Mouse (Mus musculus): Measurements from ENCODE around the gene Arhgef25. TPM values are rescaled to one million over a fixed set of nuclear protein-coding genes. Genes with fewer than 3 reads are reported as not detected.
A peak's percentile ranks its signal among the peaks of the same experiment; 100 is the strongest.

The Arhgef25 gene
- polyA plus RNA-seq (2015; fragmentation: Nextera tagmentation; extraction: Ambion mirVana), result 32.7 and 34.9 TPM in 2 replicates

GRCm38 (mm10) chr10:127189651-127190381 is at the start of gene Arhgef25:
Gene Arhgef25, minus strand, starts transcription at chr10:127190083.
- ATAC-seq (ENCODE audit: low FRiP score), result no peak
- Histone ChIP-seq H3K36me3 (peaks cover 27% of the 10 kb centered on the region), H3K9ac (replicated peaks) (peak within 1 kb of the TSS; percentile 89), H3K9me3 (replicated peaks) (no peaks in the 10 kb centered on the region), H3K4me3 (replicated peaks) (peak within 1 kb of the TSS; percentile 75), H3K27ac (replicated peaks) (peak within 1 kb of the TSS; percentile 84), H3K4me2 (peak within 1 kb of the TSS; percentile 97), H3K4me1 (peaks cover 66% of the 10 kb centered on the region), H3K27me3 (replicated peaks) (no peaks in the 10 kb centered on the region)
- 3% methylated on average over 35 of the region's 35 CpGs for WGBS

- H3K9ac ChIP-seq (replicated peaks), result no peak overlapping the region
- WGBS, result 66% methylated on average over 18 of the region's 18 CpGs
- no peak overlapping the region for H3K27ac ChIP-seq (replicated peaks)
- no peak overlapping the region for H3K4me2 ChIP-seq
- no peaks in the 10 kb centered on the region for H3K9me3 ChIP-seq (replicated peaks)
- H3K27me3 ChIP-seq (replicated peaks), result no peaks in the 10 kb centered on the region
- H3K4me1 ChIP-seq, result no peaks in the 10 kb centered on the region
- H3K4me3 ChIP-seq (replicated peaks), result no peak overlapping the region
- no peak for ATAC-seq (ENCODE audit: low FRiP score)
- H3K36me3 ChIP-seq, result peaks cover 82% of the 10 kb centered on the region
Observed at GRCm38 (mm10) chr10:127238241-127238824, 48.5 kb upstream of the Arhgef25 start.

GRCm38 (mm10) chr10:127236541-127236940 is 46.7 kb upstream of the Arhgef25 start:
- WGBS, result 44% methylated on average over 9 of the region's 9 CpGs
- no peak overlapping the region for H3K9ac ChIP-seq (replicated peaks)
- no peaks in the 10 kb centered on the region for H3K4me1 ChIP-seq
- no peaks in the 10 kb centered on the region for H3K9me3 ChIP-seq (replicated peaks)
- no peak overlapping the region for H3K27ac ChIP-seq (replicated peaks)
- no peak overlapping the region for H3K4me3 ChIP-seq (replicated peaks)
- H3K27me3 ChIP-seq (replicated peaks), result no peaks in the 10 kb centered on the region
- ATAC-seq (ENCODE audit: low FRiP score), result no peak
- peaks cover 81% of the 10 kb centered on the region for H3K36me3 ChIP-seq
- H3K4me2 ChIP-seq, result no peak overlapping the region

- H3K27me3 ChIP-seq (replicated peaks), result no peaks in the 10 kb centered on the region
- no peak overlapping the region for H3K27ac ChIP-seq (replicated peaks)
- no peaks in the 10 kb centered on the region for H3K9me3 ChIP-seq (replicated peaks)
- H3K4me3 ChIP-seq (replicated peaks), result no peak overlapping the region
- WGBS, result 85% methylated on average over 9 of the region's 9 CpGs
- peaks cover 82% of the 10 kb centered on the region for H3K36me3 ChIP-seq
- H3K4me2 ChIP-seq, result no peak overlapping the region
- no peak for ATAC-seq (ENCODE audit: low FRiP score)
- H3K4me1 ChIP-seq, result no peaks in the 10 kb centered on the region
- H3K9ac ChIP-seq (replicated peaks), result no peak overlapping the region
Observed at GRCm38 (mm10) chr10:127233141-127233540, 43.3 kb upstream of the Arhgef25 start.

GRCm38 (mm10) chr10:127231741-127232140 is 41.9 kb upstream of the Arhgef25 start:
- ATAC-seq (ENCODE audit: low FRiP score), result no peak
- Histone ChIP-seq H3K4me2 (no peak overlapping the region), H3K9ac (replicated peaks) (no peak overlapping the region), H3K36me3 (peaks cover 81% of the 10 kb centered on the region), H3K4me1 (no peaks in the 10 kb centered on the region), H3K27ac (replicated peaks) (no peak overlapping the region), H3K4me3 (replicated peaks) (no peak overlapping the region), H3K9me3 (replicated peaks) (no peaks in the 10 kb centered on the region), H3K27me3 (replicated peaks) (no peaks in the 10 kb centered on the region)
- 78% methylated on average over 14 of the region's 14 CpGs for WGBS

GRCm38 (mm10) chr10:127230693-127231092 is 40.8 kb upstream of the Arhgef25 start:
- Histone ChIP-seq H3K9me3 (replicated peaks) (no peaks in the 10 kb centered on the region), H3K27ac (replicated peaks) (no peak overlapping the region), H3K9ac (replicated peaks) (no peak overlapping the region), H3K4me2 (no peak overlapping the region), H3K4me3 (replicated peaks) (no peak overlapping the region), H3K4me1 (no peaks in the 10 kb centered on the region), H3K36me3 (peaks cover 76% of the 10 kb centered on the region), H3K27me3 (replicated peaks) (no peaks in the 10 kb centered on the region)
- WGBS, result 89% methylated on average over 12 of the region's 12 CpGs
- no peak for ATAC-seq (ENCODE audit: low FRiP score)

- no peak overlapping the region for H3K9ac ChIP-seq (replicated peaks)
- H3K9me3 ChIP-seq (replicated peaks), result no peaks in the 10 kb centered on the region
- no peaks in the 10 kb centered on the region for H3K4me1 ChIP-seq
- 28% methylated on average over 4 of the region's 4 CpGs for WGBS
- H3K4me2 ChIP-seq, result no peak overlapping the region
- 0 out of 2 replicates have a peak, but pooled peaks have one; percentile 40 for ATAC-seq (ENCODE audit: low FRiP score)
- peaks cover 74% of the 10 kb centered on the region for H3K36me3 ChIP-seq
- no peak overlapping the region for H3K27ac ChIP-seq (replicated peaks)
- no peaks in the 10 kb centered on the region for H3K27me3 ChIP-seq (replicated peaks)
- no peak overlapping the region for H3K4me3 ChIP-seq (replicated peaks)
Observed at GRCm38 (mm10) chr10:127228897-127229296, 39.0 kb upstream of the Arhgef25 start.

- WGBS, result 84% methylated on average over 8 of the region's 8 CpGs
- no peak overlapping the region for H3K4me3 ChIP-seq (replicated peaks)
- no peak overlapping the region for H3K9ac ChIP-seq (replicated peaks)
- H3K4me1 ChIP-seq, result no peaks in the 10 kb centered on the region
- no peaks in the 10 kb centered on the region for H3K27me3 ChIP-seq (replicated peaks)
- H3K27ac ChIP-seq (replicated peaks), result no peak overlapping the region
- peaks cover 58% of the 10 kb centered on the region for H3K36me3 ChIP-seq
- no peak for ATAC-seq (ENCODE audit: low FRiP score)
- H3K9me3 ChIP-seq (replicated peaks), result no peaks in the 10 kb centered on the region
- H3K4me2 ChIP-seq, result no peak overlapping the region
Observed at GRCm38 (mm10) chr10:127227163-127227562, 37.3 kb upstream of the Arhgef25 start.

GRCm38 (mm10) chr10:127226318-127226895 is 36.5 kb upstream of the Arhgef25 start:
- Histone ChIP-seq H3K9ac (replicated peaks) (no peak overlapping the region), H3K4me3 (replicated peaks) (no peak overlapping the region), H3K4me1 (no peaks in the 10 kb centered on the region), H3K27me3 (replicated peaks) (no peaks in the 10 kb centered on the region), H3K9me3 (replicated peaks) (no peaks in the 10 kb centered on the region), H3K4me2 (no peak overlapping the region), H3K36me3 (peaks cover 51% of the 10 kb centered on the region), H3K27ac (replicated peaks) (no peak overlapping the region)
- 65% methylated on average over 8 of the region's 8 CpGs for WGBS
- no peak for ATAC-seq (ENCODE audit: low FRiP score)

GRCm38 (mm10) chr10:127225732-127226131 is 35.8 kb upstream of the Arhgef25 start:
- peaks cover 45% of the 10 kb centered on the region for H3K36me3 ChIP-seq
- no peak for ATAC-seq (ENCODE audit: low FRiP score)
- H3K9me3 ChIP-seq (replicated peaks), result no peaks in the 10 kb centered on the region
- no peak overlapping the region for H3K27ac ChIP-seq (replicated peaks)
- H3K4me3 ChIP-seq (replicated peaks), result no peak overlapping the region
- no peak overlapping the region for H3K4me2 ChIP-seq
- 14% methylated on average over 10 of the region's 10 CpGs for WGBS
- H3K9ac ChIP-seq (replicated peaks), result no peak overlapping the region
- no peaks in the 10 kb centered on the region for H3K4me1 ChIP-seq
- no peaks in the 10 kb centered on the region for H3K27me3 ChIP-seq (replicated peaks)

GRCm38 (mm10) chr10:127225213-127225612 is 35.3 kb upstream of the Arhgef25 start:
- no peak overlapping the region for H3K4me2 ChIP-seq
- H3K27me3 ChIP-seq (replicated peaks), result no peaks in the 10 kb centered on the region
- H3K4me1 ChIP-seq, result no peaks in the 10 kb centered on the region
- H3K9ac ChIP-seq (replicated peaks), result no peak overlapping the region
- ATAC-seq (ENCODE audit: low FRiP score), result no peak
- no peak overlapping the region for H3K4me3 ChIP-seq (replicated peaks)
- H3K9me3 ChIP-seq (replicated peaks), result no peaks in the 10 kb centered on the region
- H3K27ac ChIP-seq (replicated peaks), result no peak overlapping the region
- H3K36me3 ChIP-seq, result peaks cover 40% of the 10 kb centered on the region
- 40% methylated on average over 6 of the region's 6 CpGs for WGBS

- Histone ChIP-seq H3K4me3 (replicated peaks) (no peak overlapping the region), H3K27ac (replicated peaks) (no peak overlapping the region), H3K36me3 (no peaks in the 10 kb centered on the region), H3K27me3 (replicated peaks) (no peaks in the 10 kb centered on the region), H3K4me1 (no peaks in the 10 kb centered on the region), H3K4me2 (no peak overlapping the region), H3K9ac (replicated peaks) (no peak overlapping the region), H3K9me3 (replicated peaks) (no peaks in the 10 kb centered on the region)
- ATAC-seq (ENCODE audit: low FRiP score), result no peak
- 94% methylated on average over 2 of the region's 2 CpGs for WGBS
Observed at GRCm38 (mm10) chr10:127218339-127218738, 28.5 kb upstream of the Arhgef25 start.
